Mouse (Mus musculus) heart, adult 2 months (tissue): Measurements from ENCODE around the gene Slco2b1. TPM values are rescaled to one million over a fixed set of nuclear protein-coding genes. Genes with fewer than 3 reads are reported as not detected.

Experiments
- DNase-seq, 2 experiments: peaks; one replicate each; pipeline ENCODE4 v3.0.0; 2021
- H3K27ac ChIP-seq: fragments of 200-600 bp; 2 replicates; pipeline ENCODE4 v1.8.1; 2022
- H3K27me3 ChIP-seq: fragments of 200-500 bp; 2 replicates; pipeline ENCODE4 v1.6.1; 2012; ENCODE audit warnings: mild to moderate bottlenecking, low read length, inconsistent platforms, mixed read lengths; ENCODE audit not compliant: control insufficient read depth, insufficient read depth
- H3K36me3 ChIP-seq: fragments of 200-500 bp; 2 replicates; pipeline ENCODE4 v1.6.1; 2012; ENCODE audit warnings: low read length, inconsistent platforms; ENCODE audit not compliant: control insufficient read depth, insufficient read depth
- H3K4me1 ChIP-seq: fragments of 200-500 bp; 2 replicates; pipeline ENCODE4 v1.6.1; 2011; ENCODE audit warnings: low read length; ENCODE audit not compliant: control insufficient read depth, insufficient read depth
- H3K4me3 ChIP-seq: fragments of 200-600 bp; 2 replicates; pipeline ENCODE4 v1.8.1; 2022
- H3K79me2 ChIP-seq: fragments of 200-500 bp; replicated peaks from 2 replicates; pipeline ENCODE4 v1.6.1; 2012; ENCODE audit warnings: mild to moderate bottlenecking, inconsistent platforms, low read length, moderate library complexity, mixed read lengths; ENCODE audit not compliant: control insufficient read depth, insufficient read depth
- H3K9ac ChIP-seq: fragments of 200-500 bp; 2 replicates; pipeline ENCODE4 v1.6.1; 2012; ENCODE audit warnings: low read depth, mild to moderate bottlenecking, control low read depth, inconsistent platforms, low read length, mixed read lengths
- CTCF ChIP-seq: fragments of 200-600 bp; IDR thresholded peaks from 2 replicates; pipeline ENCODE4 v1.8.1; 2022; ENCODE audit warnings: antibody characterized with exemption, mild to moderate bottlenecking, moderate library complexity
- EP300 ChIP-seq: fragments of 200-500 bp; IDR thresholded peaks from 2 replicates; pipeline ENCODE4 v1.6.1; 2011; ENCODE audit warnings: low read depth, low read length, control low read depth; ENCODE audit not compliant: insufficient read depth
- POLR2A ChIP-seq: fragments of 200-500 bp; IDR thresholded peaks from 2 replicates; pipeline ENCODE4 v1.6.1; 2011; ENCODE audit warnings: mild to moderate bottlenecking, low read depth, low read length, control low read depth; ENCODE audit not compliant: insufficient read depth
- WGBS: fragments of 180-500 bp; shearing (Covaris S2); methylation state at CpG from one replicate; pipeline ENCODE4 v1.1.7; 2018; 5-methylcytosine and 5-hydroxymethylcytosine counted together
- intact Hi-C: fragments of 180-260 bp; cut with DNase I; formaldehyde crosslinking; loops from one replicate; pipeline ENCODE4 v1.15.1; 2025
- polyA plus RNA-seq: library from polyadenylated mRNA; depleted of rRNA; stranded (reverse); fragments of >200 nt; gene quantifications from 2 replicates; pipeline ENCODE4 v1.2.3, GENCODE M21; 2012
- total RNA-seq, 2 experiments: library from RNA; stranded (reverse); gene quantifications; 2 replicates each; pipeline ENCODE4 v1.2.3; 2021

Slco2b1 gene
- total and polyA plus RNA-seq, 3 experiments = 8.5 to 11.7 (median 10.1) TPM

- 79% methylated on average over 5 of the region's 5 CpGs for WGBS
- Histone ChIP-seq H3K27me3 (no peaks in the 10 kb centered on the region), H3K4me3 (no peak overlapping the region), H3K9ac (no peak overlapping the region), H3K36me3 (no peaks in the 10 kb centered on the region), H3K4me1 (no peaks in the 10 kb centered on the region), H3K27ac (no peak overlapping the region; the same call in 1 of the 2 replicates), H3K79me2 (no peaks in the 10 kb centered on the region)
- DNase-seq = no peak
- intact Hi-C loops = no loop called here
- TF ChIP-seq EP300 (0 out of 2 replicates have a peak, but pooled peaks have one; percentile 40), CTCF (no peak), POLR2A (no peak)
Measured at GRCm38 (mm10) chr7:99674209-99674608, 36.9 kb downstream of the Slco2b1 start.

DNA sequence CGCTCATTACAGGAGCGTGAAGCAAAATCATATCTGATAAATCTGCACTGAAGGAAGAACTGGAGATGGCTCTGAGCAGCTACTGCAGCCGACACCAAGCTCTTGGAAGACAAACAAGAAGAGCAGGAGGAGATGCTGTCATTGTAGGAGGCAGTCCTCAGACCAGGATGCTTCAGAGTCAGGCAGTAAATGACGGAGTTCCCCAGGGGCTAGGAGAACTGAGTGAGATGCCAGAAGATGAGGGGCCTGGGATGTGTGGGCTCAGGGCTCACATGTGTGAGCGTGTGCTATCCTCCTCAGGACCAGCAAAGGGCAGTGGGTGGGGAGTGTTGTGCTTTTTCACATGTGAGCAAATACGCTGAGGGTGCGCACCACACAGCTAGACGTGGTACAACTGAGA lies 38.0 kb downstream of the Slco2b1 start:
- Histone ChIP-seq H3K27me3 (no peaks in the 10 kb centered on the region), H3K79me2 (no peaks in the 10 kb centered on the region), H3K27ac (no peak overlapping the region), H3K4me3 (no peak overlapping the region), H3K9ac (no peak overlapping the region), H3K4me1 (no peaks in the 10 kb centered on the region), H3K36me3 (no peaks in the 10 kb centered on the region)
- WGBS = 75% methylated on average over 8 of the region's 8 CpGs
- TF ChIP-seq EP300 = no peak
- no peak for TF ChIP-seq CTCF
- no peak for TF ChIP-seq POLR2A
- intact Hi-C loops = no loop called here
- DNase-seq = no peak

DNA sequence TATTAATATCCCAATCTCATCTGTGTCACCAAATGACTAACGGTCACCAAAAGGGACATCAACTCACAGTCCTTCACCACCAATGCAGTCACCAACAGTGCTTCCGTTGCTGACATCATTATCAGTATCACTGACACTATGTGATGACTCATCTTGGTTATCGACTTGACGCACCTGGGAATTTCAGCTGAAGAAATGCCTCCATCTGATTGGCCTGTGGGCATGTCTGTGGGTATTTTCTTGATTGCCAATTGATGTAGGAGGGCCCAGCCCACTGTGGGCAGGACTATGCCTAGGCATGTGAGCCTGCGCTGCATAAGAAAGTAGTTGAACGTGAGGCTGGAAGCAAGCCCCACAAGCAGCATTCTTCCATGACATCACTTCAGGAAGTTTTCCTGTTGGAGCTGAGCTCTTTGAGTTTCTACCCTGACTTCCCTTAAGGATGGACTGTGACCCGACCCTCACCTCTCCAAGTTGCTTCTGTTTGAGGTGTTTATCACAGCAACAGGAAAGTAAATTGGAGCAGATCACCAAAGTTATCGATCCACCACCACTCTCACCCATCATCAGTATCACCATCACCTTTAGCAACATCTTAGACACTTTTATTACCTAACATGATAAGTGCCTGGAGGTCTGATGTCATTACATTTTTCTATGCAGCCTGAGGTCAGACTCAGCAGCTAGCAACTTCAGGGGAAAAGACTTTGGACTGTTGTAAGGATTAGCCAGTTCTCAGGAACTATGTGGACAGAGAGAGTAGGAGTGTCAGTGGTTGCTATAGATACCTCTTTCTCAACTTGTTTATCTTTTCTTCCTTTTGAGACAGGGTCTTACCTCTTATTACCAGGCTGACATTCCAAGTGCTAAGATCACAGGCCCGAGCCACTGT lies 39.4 kb downstream of the Slco2b1 start:
- Histone ChIP-seq H3K27me3 (no peaks in the 10 kb centered on the region), H3K79me2 (no peaks in the 10 kb centered on the region), H3K9ac (no peak overlapping the region), H3K36me3 (no peaks in the 10 kb centered on the region), H3K27ac (no peak overlapping the region), H3K4me3 (no peak overlapping the region), H3K4me1 (no peaks in the 10 kb centered on the region)
- intact Hi-C loops = no loop called here
- DNase-seq = peak in 1 of 2 experiments; percentile 11
- TF ChIP-seq CTCF (no peak), EP300 (no peak), POLR2A (no peak)
- WGBS = 60% methylated on average over 9 of the region's 9 CpGs

- WGBS = 78% methylated on average over 4 of the region's 4 CpGs
- H3K27ac ChIP-seq = no peak overlapping the region
- intact Hi-C loops = no loop called here
- H3K36me3 ChIP-seq = 0 out of 2 replicates have a peak, but pooled peaks cover 2% of the 10 kb centered on the region
- no peak for TF ChIP-seq EP300
- peak; percentile 29 for TF ChIP-seq CTCF
- no peak for TF ChIP-seq POLR2A
- peak in 1 of 2 experiments; percentile 26 for DNase-seq
- no peak overlapping the region for H3K4me3 ChIP-seq
- H3K9ac ChIP-seq = no peak overlapping the region
- H3K4me1 ChIP-seq = peaks cover 5% of the 10 kb centered on the region
- H3K79me2 ChIP-seq = no peaks in the 10 kb centered on the region
- H3K27me3 ChIP-seq = no peaks in the 10 kb centered on the region
Measured at GRCm38 (mm10) chr7:99670915-99671314, 40.2 kb downstream of the Slco2b1 start.

DNA sequence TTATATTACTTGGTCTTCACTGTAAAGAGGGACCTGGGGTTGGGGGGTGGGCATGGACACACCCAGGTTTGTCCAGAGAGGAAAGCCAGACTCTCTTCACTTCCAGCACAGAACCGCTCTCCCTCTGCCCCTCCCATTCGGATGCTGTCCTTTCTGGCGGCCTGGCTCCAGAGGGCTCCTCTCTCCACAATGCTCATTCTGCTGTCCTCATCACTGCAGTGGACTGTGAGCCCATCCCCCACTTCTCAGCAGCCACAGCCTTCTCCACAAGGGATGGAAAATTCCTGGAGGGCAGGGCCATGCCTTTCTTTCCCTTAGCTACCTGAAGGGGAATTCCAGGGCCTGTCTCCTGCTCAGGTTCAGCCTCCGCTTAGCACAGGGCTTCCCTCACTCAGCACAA lies 42.3 kb downstream of the Slco2b1 start:
- Histone ChIP-seq H3K27ac (no peak overlapping the region), H3K9ac (no peak overlapping the region), H3K4me3 (no peak overlapping the region), H3K27me3 (no peaks in the 10 kb centered on the region), H3K79me2 (no peaks in the 10 kb centered on the region), H3K36me3 (peaks cover 6% of the 10 kb centered on the region), H3K4me1 (peaks cover 18% of the 10 kb centered on the region)
- DNase-seq = peak; percentile 44
- intact Hi-C loops = no loop called here
- no peak for TF ChIP-seq POLR2A
- peak; percentile 38 for TF ChIP-seq CTCF
- WGBS = 43% methylated on average over 4 of the region's 4 CpGs

DNA sequence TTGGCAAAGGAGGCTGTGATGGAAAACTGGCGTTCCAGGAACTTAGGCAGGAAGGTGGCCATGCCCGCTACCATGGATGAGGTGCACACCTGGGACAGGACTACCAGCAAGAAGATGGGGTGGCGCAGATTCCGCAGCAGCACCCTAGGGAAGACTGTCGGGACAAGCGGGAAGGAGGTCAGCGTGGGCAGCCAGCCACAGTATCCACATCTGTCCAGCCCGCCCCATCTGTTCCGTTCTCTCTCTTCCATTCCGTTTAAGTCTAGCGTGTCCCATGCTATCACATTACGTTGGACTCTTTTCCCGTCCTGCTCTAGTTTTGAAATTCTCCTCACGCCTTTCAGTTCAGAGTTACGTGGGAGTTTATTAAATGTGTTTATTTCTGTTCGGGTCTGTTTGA lies 44.0 kb downstream of the Slco2b1 start:
- intact Hi-C loops = no loop called here
- Histone ChIP-seq H3K9ac (no peak overlapping the region), H3K27me3 (no peaks in the 10 kb centered on the region), H3K4me3 (no peak overlapping the region), H3K27ac (no peak overlapping the region), H3K79me2 (no peaks in the 10 kb centered on the region), H3K4me1 (peaks cover 20% of the 10 kb centered on the region), H3K36me3 (peaks cover 6% of the 10 kb centered on the region)
- DNase-seq = peak in 1 of 2 experiments; percentile 31
- TF ChIP-seq CTCF (no peak), EP300 (no peak), POLR2A (no peak)
- 87% methylated on average over 16 of the region's 16 CpGs for WGBS
